Mouse (Mus musculus): ENCODE data around the gene Gm21985. TPM values are rescaled to one million over a fixed set of nuclear protein-coding genes. Genes with fewer than 3 reads are reported as not detected.

Gm21985 gene
- 0.03 TPM in 1 of 2 replicates, not detected in the other for polyA plus RNA-seq (2012; rRNA removed)

DNA sequence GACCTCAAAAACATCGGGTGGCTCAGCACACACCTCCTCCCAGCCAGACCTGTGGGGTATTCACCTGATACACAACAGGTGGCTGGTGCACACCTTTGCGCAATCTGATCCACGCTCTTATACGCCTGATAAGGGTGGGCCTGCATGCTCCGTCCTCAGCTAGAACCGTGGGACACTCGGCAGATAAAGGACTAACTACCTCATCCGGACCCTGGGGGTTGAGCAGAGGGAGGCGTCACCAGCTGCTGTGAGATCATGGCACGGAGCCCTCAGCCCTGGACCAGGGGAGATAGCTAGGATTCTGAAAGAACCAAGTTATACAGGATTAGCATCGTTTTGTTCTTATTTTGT lies at the start of gene Gm21985:
Gene Gm21985 (plus strand): TSS at position 73 of the 351 bp plus-strand sequence.
- H3K4me3 ChIP-seq (ENCODE audit: control insufficient read depth, insufficient read depth, low read length) = peak within 1 kb of the TSS; percentile 97
- DNase-seq = peak; percentile 58
- no peak for TF ChIP-seq CTCF (IDR thresholded peaks at IDR 0.05; ENCODE audit: borderline replicate concordance, control insufficient read depth, extremely low read depth, insufficient read depth, low read length, poor library complexity)
- TF ChIP-seq POLR2A (IDR thresholded peaks at IDR 0.05; ENCODE audit: control insufficient read depth, extremely low read depth, insufficient read depth, low read length, poor library complexity) = no peak
- peaks cover 13% of the 10 kb centered on the region for H3K4me1 ChIP-seq (replicated peaks; ENCODE audit: control insufficient read depth, insufficient read depth, low read length)
- WGBS = under 1% methylated on average over 11 of the region's 11 CpGs
- H3K27me3 ChIP-seq (ENCODE audit: control insufficient read depth, insufficient read depth, low read length) = no peaks in the 10 kb centered on the region
- H3K27ac ChIP-seq (ENCODE audit: control insufficient read depth, insufficient read depth, low read length) = peak within 1 kb of the TSS; percentile 95
- no peaks in the 10 kb centered on the region for H3K36me3 ChIP-seq (ENCODE audit: control insufficient read depth, insufficient read depth, low read length)

DNA sequence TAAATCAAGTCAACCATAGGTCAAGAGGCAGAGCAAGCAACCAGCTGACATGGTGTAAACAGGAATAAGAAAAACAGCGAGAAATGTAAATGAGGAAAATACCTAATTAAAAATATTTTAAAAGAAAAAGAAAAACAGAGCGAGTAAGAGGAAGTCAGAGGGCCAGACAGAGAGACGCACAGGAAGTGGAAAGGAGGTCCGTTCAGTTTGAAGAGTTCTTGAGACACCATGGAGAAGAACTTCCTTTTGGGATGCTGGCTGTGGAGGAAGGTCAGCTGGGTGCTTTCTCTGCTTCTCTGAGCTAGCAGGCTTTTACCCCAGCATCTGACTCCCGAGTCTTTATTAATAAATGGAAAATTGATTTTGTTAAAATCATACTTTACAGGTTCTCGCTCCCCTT lies 48.5 kb upstream of the Gm21985 start:
- TF ChIP-seq CTCF (IDR thresholded peaks at IDR 0.05; ENCODE audit: borderline replicate concordance, control insufficient read depth, extremely low read depth, insufficient read depth, low read length, poor library complexity) = no peak
- no peak for TF ChIP-seq POLR2A (IDR thresholded peaks at IDR 0.05; ENCODE audit: control insufficient read depth, extremely low read depth, insufficient read depth, low read length, poor library complexity)
- no peak for DNase-seq
- no peak overlapping the region for H3K4me3 ChIP-seq (ENCODE audit: control insufficient read depth, insufficient read depth, low read length)
- H3K27ac ChIP-seq (ENCODE audit: control insufficient read depth, insufficient read depth, low read length) = no peak overlapping the region
- no peaks in the 10 kb centered on the region for H3K4me1 ChIP-seq (replicated peaks; ENCODE audit: control insufficient read depth, insufficient read depth, low read length)
- no peaks in the 10 kb centered on the region for H3K27me3 ChIP-seq (ENCODE audit: control insufficient read depth, insufficient read depth, low read length)
- 47% methylated on average over 6 of the region's 6 CpGs for WGBS
- H3K36me3 ChIP-seq (ENCODE audit: control insufficient read depth, insufficient read depth, low read length) = no peaks in the 10 kb centered on the region

DNA sequence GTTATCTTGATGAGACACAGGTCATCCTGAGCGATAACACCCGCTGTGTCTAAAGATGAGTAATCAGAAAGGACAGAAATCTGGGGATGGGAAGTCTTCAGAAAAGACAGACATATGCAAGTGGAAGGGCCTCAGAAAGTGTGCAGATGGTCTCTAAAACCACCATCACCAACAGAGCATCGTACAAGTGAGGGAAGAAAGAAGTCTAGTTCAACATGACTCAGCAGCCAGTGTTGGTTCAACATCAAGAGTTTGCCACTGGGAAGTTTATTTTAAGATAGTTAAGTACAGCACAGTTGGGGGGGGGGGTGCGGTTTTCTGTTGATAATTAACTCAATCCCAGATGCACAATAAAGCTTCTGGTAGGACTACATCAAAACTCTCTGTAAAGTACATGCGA lies 45.2 kb upstream of the Gm21985 start:
- WGBS = 30% methylated on average over 5 of the region's 5 CpGs
- no peaks in the 10 kb centered on the region for H3K36me3 ChIP-seq (ENCODE audit: control insufficient read depth, insufficient read depth, low read length)
- H3K27me3 ChIP-seq (ENCODE audit: control insufficient read depth, insufficient read depth, low read length) = no peaks in the 10 kb centered on the region
- no peak for DNase-seq
- no peak overlapping the region for H3K4me3 ChIP-seq (ENCODE audit: control insufficient read depth, insufficient read depth, low read length)
- TF ChIP-seq CTCF (IDR thresholded peaks at IDR 0.05; ENCODE audit: borderline replicate concordance, control insufficient read depth, extremely low read depth, insufficient read depth, low read length, poor library complexity) = no peak
- TF ChIP-seq POLR2A (IDR thresholded peaks at IDR 0.05; ENCODE audit: control insufficient read depth, extremely low read depth, insufficient read depth, low read length, poor library complexity) = no peak
- no peaks in the 10 kb centered on the region for H3K4me1 ChIP-seq (replicated peaks; ENCODE audit: control insufficient read depth, insufficient read depth, low read length)
- no peak overlapping the region for H3K27ac ChIP-seq (ENCODE audit: control insufficient read depth, insufficient read depth, low read length)

DNA sequence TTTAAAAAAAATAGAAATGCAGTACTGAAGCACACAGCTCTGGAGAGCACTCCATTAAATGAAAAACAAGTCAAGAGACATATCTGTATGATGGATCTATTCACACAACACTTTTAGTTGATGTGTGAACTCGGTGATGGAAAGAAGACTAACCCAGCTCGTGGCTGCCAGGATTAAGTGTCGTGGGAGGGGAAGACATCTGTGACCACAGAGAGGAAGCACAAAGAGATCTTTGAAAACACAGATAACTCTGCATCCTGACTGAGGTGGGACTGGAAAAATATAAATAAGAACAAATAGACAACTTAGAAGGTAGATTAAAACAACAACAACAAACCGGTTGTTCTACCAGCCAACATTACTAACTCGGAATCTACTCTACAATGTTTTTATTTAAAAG lies 43.5 kb upstream of the Gm21985 start:
- WGBS = 19% methylated on average over 5 of the region's 5 CpGs
- no peaks in the 10 kb centered on the region for H3K27me3 ChIP-seq (ENCODE audit: control insufficient read depth, insufficient read depth, low read length)
- no peak overlapping the region for H3K27ac ChIP-seq (ENCODE audit: control insufficient read depth, insufficient read depth, low read length)
- no peak overlapping the region for H3K4me3 ChIP-seq (ENCODE audit: control insufficient read depth, insufficient read depth, low read length)
- H3K4me1 ChIP-seq (replicated peaks; ENCODE audit: control insufficient read depth, insufficient read depth, low read length) = no peaks in the 10 kb centered on the region
- DNase-seq = no peak
- H3K36me3 ChIP-seq (ENCODE audit: control insufficient read depth, insufficient read depth, low read length) = no peaks in the 10 kb centered on the region
- no peak for TF ChIP-seq POLR2A (IDR thresholded peaks at IDR 0.05; ENCODE audit: control insufficient read depth, extremely low read depth, insufficient read depth, low read length, poor library complexity)
- no peak for TF ChIP-seq CTCF (IDR thresholded peaks at IDR 0.05; ENCODE audit: borderline replicate concordance, control insufficient read depth, extremely low read depth, insufficient read depth, low read length, poor library complexity)

DNA sequence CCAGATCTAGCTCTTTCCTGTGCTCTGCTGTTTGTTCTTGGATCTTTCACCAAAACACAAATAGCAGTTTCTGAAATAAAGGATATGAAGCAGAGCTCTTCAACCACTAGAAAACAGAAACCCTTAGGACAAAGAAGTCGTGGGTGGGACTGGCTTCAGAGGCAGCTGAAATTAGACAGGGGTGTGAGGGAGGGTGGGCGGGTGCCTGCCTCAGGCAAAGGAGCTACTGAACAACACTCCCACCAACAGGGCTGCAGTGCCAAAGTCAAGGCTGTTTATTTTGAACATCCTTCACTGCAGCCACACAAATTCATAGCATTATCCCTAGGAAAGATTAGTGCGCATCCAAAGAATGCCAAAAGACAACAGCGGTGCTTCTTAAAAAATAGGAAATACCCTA lies 41.8 kb upstream of the Gm21985 start:
- 66% methylated on average over 4 of the region's 4 CpGs for WGBS
- Histone ChIP-seq H3K4me1 (replicated peaks; ENCODE audit: control insufficient read depth, insufficient read depth, low read length) (no peaks in the 10 kb centered on the region), H3K4me3 (ENCODE audit: control insufficient read depth, insufficient read depth, low read length) (no peak overlapping the region), H3K27me3 (ENCODE audit: control insufficient read depth, insufficient read depth, low read length) (no peaks in the 10 kb centered on the region), H3K36me3 (ENCODE audit: control insufficient read depth, insufficient read depth, low read length) (no peaks in the 10 kb centered on the region), H3K27ac (ENCODE audit: control insufficient read depth, insufficient read depth, low read length) (no peak overlapping the region)
- no peak for DNase-seq
- TF ChIP-seq CTCF (IDR thresholded peaks at IDR 0.05; ENCODE audit: borderline replicate concordance, control insufficient read depth, extremely low read depth, insufficient read depth, low read length, poor library complexity) (no peak), POLR2A (IDR thresholded peaks at IDR 0.05; ENCODE audit: control insufficient read depth, extremely low read depth, insufficient read depth, low read length, poor library complexity) (no peak)

DNA sequence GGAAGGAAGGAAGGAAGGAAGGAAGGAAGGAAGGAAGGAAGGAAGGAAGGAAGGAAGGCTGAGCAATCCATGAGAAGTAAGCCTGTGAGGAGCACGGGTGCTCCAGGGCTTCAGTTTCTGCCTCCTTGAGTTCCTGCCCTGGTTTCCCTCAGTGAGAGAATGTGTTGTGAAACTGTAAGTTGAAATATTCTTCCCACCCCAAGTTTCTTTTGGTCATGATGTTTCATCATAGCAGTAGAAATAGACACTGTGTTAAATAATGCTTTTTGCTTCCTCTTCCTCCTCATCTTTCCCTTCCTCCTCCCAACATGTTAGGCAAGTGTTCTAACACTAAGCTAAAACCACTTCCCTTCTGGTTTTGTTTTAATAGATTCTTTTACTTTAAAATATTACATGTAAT lies 33.5 kb upstream of the Gm21985 start:
- H3K27ac ChIP-seq (ENCODE audit: control insufficient read depth, insufficient read depth, low read length) = no peak overlapping the region
- H3K4me1 ChIP-seq (replicated peaks; ENCODE audit: control insufficient read depth, insufficient read depth, low read length) = no peaks in the 10 kb centered on the region
- DNase-seq = no peak
- 52% methylated on average over 1 of the region's 1 CpGs for WGBS
- no peaks in the 10 kb centered on the region for H3K36me3 ChIP-seq (ENCODE audit: control insufficient read depth, insufficient read depth, low read length)
- H3K4me3 ChIP-seq (ENCODE audit: control insufficient read depth, insufficient read depth, low read length) = no peak overlapping the region
- TF ChIP-seq CTCF (IDR thresholded peaks at IDR 0.05; ENCODE audit: borderline replicate concordance, control insufficient read depth, extremely low read depth, insufficient read depth, low read length, poor library complexity) = no peak
- TF ChIP-seq POLR2A (IDR thresholded peaks at IDR 0.05; ENCODE audit: control insufficient read depth, extremely low read depth, insufficient read depth, low read length, poor library complexity) = no peak
- H3K27me3 ChIP-seq (ENCODE audit: control insufficient read depth, insufficient read depth, low read length) = no peaks in the 10 kb centered on the region

DNA sequence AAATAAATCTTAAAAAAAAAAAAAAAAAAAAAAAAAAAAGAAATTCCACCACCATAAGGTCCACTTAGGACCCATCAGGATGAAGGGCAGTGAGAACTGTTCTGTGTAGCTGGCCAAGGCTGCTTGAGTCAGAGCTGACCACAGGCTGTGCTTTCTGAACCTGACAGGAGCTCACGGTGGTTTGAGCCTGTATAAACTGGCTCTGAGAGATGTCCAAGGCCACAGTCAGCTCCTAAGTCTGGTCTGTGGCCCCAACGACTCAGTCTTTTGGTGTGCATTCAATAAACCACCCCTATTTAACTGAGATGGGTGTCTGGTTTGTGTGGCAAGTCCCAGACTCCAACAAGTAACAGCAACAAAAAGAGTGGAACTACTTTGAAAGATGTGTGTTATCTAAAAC lies 29.5 kb upstream of the Gm21985 start:
- no peak overlapping the region for H3K4me3 ChIP-seq (ENCODE audit: control insufficient read depth, insufficient read depth, low read length)
- WGBS = 87% methylated on average over 2 of the region's 2 CpGs
- no peak for TF ChIP-seq POLR2A (IDR thresholded peaks at IDR 0.05; ENCODE audit: control insufficient read depth, extremely low read depth, insufficient read depth, low read length, poor library complexity)
- no peak for TF ChIP-seq CTCF (IDR thresholded peaks at IDR 0.05; ENCODE audit: borderline replicate concordance, control insufficient read depth, extremely low read depth, insufficient read depth, low read length, poor library complexity)
- H3K36me3 ChIP-seq (ENCODE audit: control insufficient read depth, insufficient read depth, low read length) = no peaks in the 10 kb centered on the region
- peaks cover 6% of the 10 kb centered on the region for H3K4me1 ChIP-seq (replicated peaks; ENCODE audit: control insufficient read depth, insufficient read depth, low read length)
- no peaks in the 10 kb centered on the region for H3K27me3 ChIP-seq (ENCODE audit: control insufficient read depth, insufficient read depth, low read length)
- no peak overlapping the region for H3K27ac ChIP-seq (ENCODE audit: control insufficient read depth, insufficient read depth, low read length)
- DNase-seq = no peak
